Mouse (Mus musculus) MN1 (cell line): ENCODE data around the gene E130311K13Rik.

Source experiments
- DNase-seq: peaks from one replicate; pipeline ENCODE4 v3.0.0-alpha.2; 2016; ENCODE audit warnings: low spot score

E130311K13Rik gene

GRCm38 (mm10) chr3:63895786-63896185, 33.5 kb downstream of the E130311K13Rik start:
- DNase-seq, result no peak

GRCm38 (mm10) chr3:63893677-63894076, 35.6 kb downstream of the E130311K13Rik start:
- DNase-seq, result no peak

GRCm38 (mm10) chr3:63892154-63892553, 37.1 kb downstream of the E130311K13Rik start:
- no peak for DNase-seq

GRCm38 (mm10) chr3:63881065-63881464, 48.2 kb downstream of the E130311K13Rik start:
- DNase-seq, result no peak

GRCm38 (mm10) chr3:63878995-63879666, 50.1 kb downstream of the E130311K13Rik start:
- DNase-seq, result peak; percentile 53

- no peak for DNase-seq
These were observed 56.5 kb downstream of the E130311K13Rik start for GRCm38 (mm10) chr3:63872818-63873217.

- no peak for DNase-seq
These were observed 58.0 kb downstream of the E130311K13Rik start for GRCm38 (mm10) chr3:63871249-63871648.

GRCm38 (mm10) chr3:63868285-63868684, 61.0 kb downstream of the E130311K13Rik start:
- DNase-seq, result peak; percentile 47

- DNase-seq, result no peak
These were observed 64.2 kb downstream of the E130311K13Rik start for GRCm38 (mm10) chr3:63865069-63865468.
